Mouse (Mus musculus): Measurements from ENCODE around the gene Stx4a.

Stx4a gene

GRCm38 (mm10) chr7:127823236-127824171, 590 bp upstream of the Stx4a start:
- POLR2A ChIA-PET = interaction anchor here in 3 of 4 experiments (0.6 to 1.9 kb wide), 12 partner anchors 14 to 182 kb away, joined by 3 to 4 read pairs (median 3); no protein-coding TSS in a partner anchor

GRCm38 (mm10) chr7:127835550-127835949, 11.5 kb downstream of the Stx4a start:
- CTCF ChIA-PET = no interaction called here
- POLR2A ChIA-PET = no interaction called here

More at GRCm38 (mm10) chr7:127823236-127824171, 590 bp upstream of the Stx4a start:
- CTCF ChIA-PET = interaction anchor here in 3 of 4 experiments (0.5 to 1.6 kb wide), 11 partner anchors 8 to 121 kb away, joined by 3 to 7 read pairs (median 3); partner anchors contain the start of genes Hsd3b7 (in 2 of the 3) and Vkorc1 (in 1 of the 3)

DNA sequence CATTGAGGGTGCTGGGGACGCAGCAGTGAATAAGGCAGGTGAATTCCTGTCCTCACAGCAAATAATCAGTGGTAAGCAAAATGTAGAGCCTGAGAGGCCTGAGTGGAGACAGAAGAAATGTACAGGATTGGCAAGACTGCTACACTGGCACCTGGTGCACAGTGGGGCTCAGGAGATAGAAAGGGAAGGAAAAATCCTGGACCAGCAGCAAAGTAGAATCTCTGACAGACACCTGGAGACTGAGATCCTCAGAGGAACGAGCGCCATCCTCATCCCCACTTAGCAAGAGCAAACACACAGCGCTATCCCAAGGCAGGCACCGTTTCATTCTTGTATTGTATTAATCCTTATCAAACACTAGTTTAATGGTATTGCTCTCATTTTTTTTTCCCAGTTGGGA, 13.4 kb downstream of the Stx4a start:
- ChIA-PET POLR2A (interaction anchor here in 2 of 4 experiments (0.6 to 2.2 kb wide), 11 partner anchors 9 to 49 kb away, joined by 3 to 5 read pairs (median 4); no protein-coding TSS in a partner anchor), CTCF (interaction anchor here (0.6 to 1.5 kb wide), 7 partner anchors 12 to 180 kb away, joined by 3 to 21 read pairs (median 3); no protein-coding TSS in a partner anchor)

DNA sequence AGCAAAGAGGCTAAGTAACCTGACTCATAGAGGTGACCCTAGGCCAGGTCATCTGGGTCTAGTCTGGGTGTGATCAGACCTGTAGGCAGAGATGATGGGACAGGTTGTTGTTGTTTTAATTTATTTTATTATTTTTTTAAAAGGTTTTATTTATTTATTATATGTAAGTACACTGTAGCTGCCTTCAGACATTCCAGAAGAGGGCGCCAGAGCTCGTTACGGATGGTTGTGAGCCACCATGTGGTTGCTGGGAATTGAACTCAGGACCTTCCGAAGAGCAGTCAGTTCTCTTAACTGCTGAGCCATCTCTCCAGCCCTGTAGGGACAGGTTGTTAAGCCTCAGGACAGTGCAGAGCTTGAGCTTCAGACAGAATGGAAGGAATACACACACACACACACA, 13.8 kb downstream of the Stx4a start:
- POLR2A ChIA-PET = interaction anchor here in 3 of 4 experiments (0.6 to 2.2 kb wide), 11 partner anchors 8 to 54 kb away, joined by 3 to 5 read pairs (median 4); no protein-coding TSS in a partner anchor
- CTCF ChIA-PET = interaction anchor here (0.6 to 1.5 kb wide), 7 partner anchors 11 to 181 kb away, joined by 3 to 8 read pairs (median 3); no protein-coding TSS in a partner anchor

DNA sequence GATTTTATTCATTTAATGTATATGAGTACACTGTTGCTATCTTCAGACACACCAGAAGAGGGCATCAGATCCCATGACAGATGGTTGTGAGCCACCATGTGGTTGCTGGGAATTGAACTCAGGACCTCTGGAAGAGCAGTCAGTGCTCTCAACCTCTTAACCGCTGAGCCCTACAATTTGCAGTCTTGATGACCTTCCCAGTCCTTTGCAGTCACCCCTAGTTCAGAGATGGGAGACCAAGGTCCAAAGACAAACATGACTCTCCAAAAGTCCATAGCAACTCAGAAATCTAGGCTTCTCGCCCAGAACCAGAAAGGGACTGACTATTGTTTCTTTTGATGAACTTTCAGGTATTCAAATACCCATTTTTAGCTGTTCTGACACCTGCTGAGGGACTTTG, 15.9 kb downstream of the Stx4a start:
- POLR2A ChIA-PET = interaction anchor here in 3 of 4 experiments (0.6 to 3.5 kb wide), 28 partner anchors 9 to 273 kb away, joined by 3 to 16 read pairs (median 6); partner anchors contain the start of genes Fus (in 2 of the 3), Zfp646 (in 2 of the 3), Zfp668 (in 2 of the 3) and Ctf1 (in 1 of the 3)
- CTCF ChIA-PET = interaction anchor here in 3 of 4 experiments (0.6 to 2.2 kb wide), 7 partner anchors 9 to 1008 kb away, joined by 3 to 13 read pairs (median 4); partner anchors contain the start of gene Hsd3b7 (in 1 of the 3)

DNA sequence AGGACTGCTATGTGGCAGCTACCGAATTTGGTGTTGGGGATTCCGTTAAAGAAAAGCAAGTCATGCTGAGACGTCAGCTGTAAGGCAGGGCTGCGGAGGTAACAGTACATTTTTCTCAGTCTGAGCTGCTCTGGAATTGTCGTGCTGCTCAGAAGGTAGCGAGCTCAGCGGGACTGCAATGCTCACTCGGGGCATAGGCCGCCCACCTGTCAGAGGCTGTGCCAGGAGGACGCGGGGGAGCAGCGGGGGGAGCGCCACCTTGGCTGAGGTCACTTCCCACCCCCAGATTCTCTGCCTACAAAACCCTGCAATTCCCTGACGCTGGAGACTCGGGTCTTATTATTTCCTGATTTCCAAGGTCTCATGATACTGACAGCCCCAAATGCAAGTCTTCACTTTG, 16.8 kb downstream of the Stx4a start:
- POLR2A ChIA-PET = interaction anchor here in 3 of 4 experiments (0.5 to 3.5 kb wide), 70 partner anchors 8 to 495 kb away, joined by 3 to 16 read pairs (median 4); partner anchors contain the start of genes Zfp646 (in 3 of the 3), Fus (in 2 of the 3), Kat8 (in 2 of the 3) and Setd1a (in 2 of the 3)
- CTCF ChIA-PET = interaction anchor here in 3 of 4 experiments (0.6 to 2.2 kb wide), 16 partner anchors 10 to 253 kb away, joined by 3 to 14 read pairs (median 4); partner anchors contain the start of genes Ccdc189 (in 1 of the 3), Hsd3b7 (in 1 of the 3), Rnf40 (in 1 of the 3) and Zfp646 (in 1 of the 3)

GRCm38 (mm10) chr7:127841340-127842000, 17.4 kb downstream of the Stx4a start:
- POLR2A ChIA-PET = interaction anchor here in 3 of 4 experiments (0.5 to 3.5 kb wide), 73 partner anchors 8 to 496 kb away, joined by 3 to 16 read pairs (median 4); partner anchors contain the start of genes Fus (in 2 of the 3), Kat8 (in 2 of the 3), Setd1a (in 2 of the 3) and Zfp646 (in 2 of the 3)

DNA sequence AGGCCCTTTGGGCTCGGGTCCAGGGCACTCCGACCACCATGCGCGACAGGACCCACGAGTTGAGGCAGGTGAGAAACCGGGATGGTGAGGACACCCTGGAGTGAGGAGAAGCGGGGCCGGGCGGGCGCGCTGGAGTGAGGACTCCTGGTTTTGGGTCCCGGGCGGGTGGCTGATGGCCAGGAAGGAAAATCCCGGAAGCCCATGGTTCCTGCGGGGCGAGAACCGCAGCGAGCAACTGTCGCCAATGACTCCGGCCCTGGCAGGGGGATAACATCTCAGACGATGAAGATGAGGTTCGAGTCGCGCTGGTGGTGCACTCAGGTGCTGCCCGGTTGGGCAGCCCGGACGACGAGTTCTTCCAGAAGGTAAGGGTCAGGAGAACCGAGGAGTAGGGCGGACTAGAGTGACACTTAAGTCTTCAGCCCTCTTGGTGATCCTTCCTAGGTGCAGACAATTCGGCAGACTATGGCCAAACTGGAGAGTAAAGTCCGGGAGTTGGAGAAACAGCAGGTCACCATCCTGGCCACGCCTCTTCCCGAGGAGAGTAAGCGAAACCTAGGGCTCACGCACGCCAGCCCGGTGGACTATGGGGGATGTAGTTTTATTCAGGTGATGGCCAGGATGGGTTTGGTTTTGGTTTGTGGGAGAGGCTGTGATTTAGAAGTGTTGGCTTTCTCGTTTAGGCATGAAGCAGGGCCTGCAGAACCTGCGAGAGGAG, 18.1 kb downstream of the Stx4a start:
- CTCF ChIA-PET = interaction anchor here in 3 of 4 experiments (0.6 to 1.9 kb wide), 7 partner anchors 19 to 165 kb away, joined by 3 to 14 read pairs (median 3); partner anchors contain the start of genes Bcl7c (in 1 of the 3) and Zfp646 (in 1 of the 3)
- POLR2A ChIA-PET = interaction anchor here in 3 of 4 experiments (0.5 to 3.5 kb wide), 41 partner anchors 8 to 396 kb away, joined by 3 to 16 read pairs (median 5); partner anchors contain the start of genes Fus (in 2 of the 3), Zfp646 (in 2 of the 3), 9130023H24Rik (in 1 of the 3) and Ctf1 (in 1 of the 3)

More at GRCm38 (mm10) chr7:127841340-127842000, 17.4 kb downstream of the Stx4a start:
- CTCF ChIA-PET = interaction anchor here (0.5 to 2.2 kb wide), 16 partner anchors 11 to 253 kb away, joined by 3 to 14 read pairs (median 4); partner anchors contain the start of genes Bcl7c (in 1 of the 4), Ccdc189 (in 1 of the 4), Hsd3b7 (in 1 of the 4) and Rnf40 (in 1 of the 4)

DNA sequence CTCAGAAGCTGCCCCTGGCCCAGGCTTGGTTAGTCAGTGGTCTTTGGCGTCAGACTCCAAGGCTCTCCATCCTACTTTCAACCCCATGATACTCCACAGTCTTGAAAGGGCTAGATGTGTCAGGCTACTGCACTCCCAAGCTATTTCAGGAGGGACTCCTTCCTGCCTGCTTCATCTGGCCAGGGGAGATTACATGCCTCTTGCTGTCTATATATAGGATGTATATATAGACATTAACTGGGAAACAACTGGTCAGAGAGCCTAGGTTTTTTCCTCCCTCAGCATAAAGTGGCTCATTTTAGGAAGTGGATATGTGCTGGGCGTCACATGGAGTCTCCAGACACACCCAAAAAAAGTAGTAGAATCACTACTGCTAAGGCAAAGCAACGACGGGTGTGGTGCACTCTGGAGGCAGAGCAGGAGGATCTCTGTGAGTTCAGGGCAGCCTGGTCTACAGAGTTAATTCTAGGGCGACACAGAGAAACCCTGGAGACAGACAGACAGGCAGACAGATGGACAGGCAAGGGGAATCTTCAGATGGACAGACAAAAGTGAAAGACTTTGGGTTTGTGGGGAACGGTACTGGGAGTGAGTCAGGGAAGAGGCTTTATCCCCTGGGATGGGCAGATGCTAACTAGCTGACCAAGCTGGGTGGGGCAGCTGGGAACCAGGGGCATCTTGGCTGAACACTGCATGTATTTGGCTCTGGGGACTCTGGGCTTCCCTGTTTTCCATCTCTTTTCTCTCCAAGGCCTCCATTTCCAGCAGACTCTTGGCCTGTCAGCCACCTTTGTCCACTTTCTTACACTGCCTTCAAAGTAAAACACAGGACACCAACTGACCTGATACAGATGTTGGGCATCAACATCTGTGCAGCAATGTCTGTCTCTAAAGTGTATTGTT, 26.1 kb downstream of the Stx4a start:
- ChIA-PET CTCF (interaction anchor here in 2 of 4 experiments (0.6 to 2.8 kb wide), 3 partner anchors 12 to 85 kb away, joined by 3 to 11 read pairs (median 5); no protein-coding TSS in a partner anchor), POLR2A (interaction anchor here (0.5 to 4.1 kb wide), 20 partner anchors 7 to 182 kb away, joined by 3 to 17 read pairs (median 4); partner anchors contain the start of genes Fus (in 1 of the 4), Hsd3b7 (in 1 of the 4), Pycard (in 1 of the 4) and Setd1a (in 1 of the 4))

- CTCF ChIA-PET = interaction anchor here in 2 of 4 experiments (0.6 to 2.8 kb wide), 4 partner anchors 16 to 84 kb away, joined by 3 to 11 read pairs (median 5); partner anchors contain the start of genes Stx1b (in 1 of the 2) and Stx4a (in 1 of the 2)
- POLR2A ChIA-PET = interaction anchor here in 3 of 4 experiments (0.9 to 4.1 kb wide), 10 partner anchors 10 to 143 kb away, joined by 3 to 17 read pairs (median 4); partner anchors contain the start of genes Hsd3b7 (in 1 of the 3) and Pycard (in 1 of the 3)
Measured at GRCm38 (mm10) chr7:127850906-127851305, 26.8 kb downstream of the Stx4a start.

GRCm38 (mm10) chr7:127858258-127858657, 34.2 kb downstream of the Stx4a start:
- CTCF ChIA-PET = interaction anchor here in 1 of 4 experiments (1.3 to 1.4 kb wide), 2 partner anchors 8 to 60 kb away, joined by 3 to 4 read pairs; no protein-coding TSS in a partner anchor
- POLR2A ChIA-PET = interaction anchor here in 3 of 4 experiments (0.6 to 5.7 kb wide), 9 partner anchors 9 to 410 kb away, joined by 3 to 26 read pairs (median 3); partner anchors contain the start of genes Hsd3b7 (in 1 of the 3), Stx1b (in 1 of the 3) and Stx4a (in 1 of the 3)

- POLR2A ChIA-PET = interaction anchor here in 3 of 4 experiments (0.6 to 4.4 kb wide), 48 partner anchors 9 to 200 kb away, joined by 3 to 37 read pairs (median 6); partner anchors contain the start of genes Kat8 (in 3 of the 3), Zfp668 (in 3 of the 3), Fus (in 2 of the 3) and Setd1a (in 2 of the 3)
- CTCF ChIA-PET = interaction anchor here in 3 of 4 experiments (0.5 to 3.2 kb wide), 17 partner anchors 9 to 737 kb away, joined by 3 to 15 read pairs (median 4); partner anchors contain the start of genes Zfp646 (in 2 of the 3) and Zfp668 (in 1 of the 3)
Measured at GRCm38 (mm10) chr7:127866434-127866833, 42.3 kb downstream of the Stx4a start.

DNA sequence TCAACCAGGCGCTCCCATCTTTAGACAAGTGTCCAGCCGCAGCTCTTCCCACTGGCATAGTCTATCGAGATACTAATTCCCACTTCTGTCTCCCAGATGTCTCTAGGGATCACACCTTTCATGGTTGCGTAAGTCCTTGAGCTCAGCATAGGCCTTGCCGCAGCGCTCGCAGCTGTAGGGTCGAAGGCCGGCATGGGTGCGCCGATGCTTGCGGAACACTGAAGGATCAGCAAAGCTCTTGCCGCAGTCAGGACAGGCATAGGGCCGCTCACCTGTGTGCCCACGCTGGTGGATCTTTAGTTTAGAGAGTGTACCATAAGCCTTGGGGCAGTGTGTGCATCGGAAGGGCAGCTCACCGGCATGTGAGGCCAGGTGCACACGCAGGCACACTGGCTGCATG, 43.5 kb downstream of the Stx4a start:
- CTCF ChIA-PET = interaction anchor here in 3 of 4 experiments (0.6 to 3.2 kb wide), 25 partner anchors 9 to 311 kb away, joined by 3 to 15 read pairs (median 5); partner anchors contain the start of genes Zfp646 (in 2 of the 3), Zfp668 (in 2 of the 3), Bcl7c (in 1 of the 3) and Hsd3b7 (in 1 of the 3)
- POLR2A ChIA-PET = interaction anchor here (0.7 to 4.4 kb wide), 78 partner anchors 8 to 371 kb away, joined by 3 to 37 read pairs (median 5); partner anchors contain the start of genes Kat8 (in 3 of the 4), Zfp646 (in 3 of the 4), Zfp668 (in 3 of the 4) and Fus (in 2 of the 4)

GRCm38 (mm10) chr7:127869149-127869810, 45.2 kb downstream of the Stx4a start:
- ChIA-PET CTCF (interaction anchor here in 3 of 4 experiments (0.6 to 3.0 kb wide), 6 partner anchors 66 to 194 kb away, joined by 3 to 14 read pairs (median 6); partner anchors contain the start of gene Hsd3b7 (in 1 of the 3)), POLR2A (interaction anchor here in 3 of 4 experiments (0.5 to 4.0 kb wide), 29 partner anchors 8 to 212 kb away, joined by 3 to 30 read pairs (median 4); partner anchors contain the start of genes Hsd3b7 (in 2 of the 3), Bckdk (in 1 of the 3), Gm21974 (in 1 of the 3) and Orai3 (in 1 of the 3))

All from embryonic stem cell, embryonic (primary cell).